Mouse (Mus musculus) layer of hippocampus, adult 18-20 months (tissue): ENCODE measurements around the gene Plekhh1. TPM values are rescaled to one million over a fixed set of nuclear protein-coding genes. Genes with fewer than 3 reads are reported as not detected.

Source experiments
- DNase-seq, 2 experiments: peaks; one replicate each; pipeline ENCODE4 v3.0.0; 2022; ENCODE audit warnings: low spot score in 2 of 2
- total RNA-seq, 2 experiments: library from RNA; stranded (reverse); gene quantifications; 2 replicates each; pipeline ENCODE4 v1.2.3; 2021

Plekhh1 gene
- total RNA-seq, 2 experiments from 2014 or later, result 19.1 to 20.1 TPM

DNA sequence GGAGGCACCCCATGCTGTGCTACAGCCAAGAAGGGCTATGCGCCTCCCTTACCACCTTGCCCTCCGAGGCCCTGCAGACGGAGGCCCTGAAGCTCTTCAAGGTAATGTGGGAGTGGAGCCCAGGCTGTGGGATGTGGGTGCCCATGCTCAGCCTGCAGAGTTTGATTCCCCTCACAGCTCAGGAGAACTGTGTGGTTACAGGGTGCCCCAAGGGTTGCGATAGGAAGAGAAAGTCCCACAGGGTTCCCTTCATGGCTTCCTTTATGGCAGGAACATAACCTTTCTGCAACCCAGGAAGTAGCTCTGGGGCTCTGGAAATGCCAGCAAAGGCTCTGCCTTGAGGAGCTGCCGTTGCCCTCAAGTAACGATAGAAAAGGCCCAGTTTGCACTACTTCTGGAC is 41.0 kb downstream of the Plekhh1 start:
- no peak for DNase-seq

DNA sequence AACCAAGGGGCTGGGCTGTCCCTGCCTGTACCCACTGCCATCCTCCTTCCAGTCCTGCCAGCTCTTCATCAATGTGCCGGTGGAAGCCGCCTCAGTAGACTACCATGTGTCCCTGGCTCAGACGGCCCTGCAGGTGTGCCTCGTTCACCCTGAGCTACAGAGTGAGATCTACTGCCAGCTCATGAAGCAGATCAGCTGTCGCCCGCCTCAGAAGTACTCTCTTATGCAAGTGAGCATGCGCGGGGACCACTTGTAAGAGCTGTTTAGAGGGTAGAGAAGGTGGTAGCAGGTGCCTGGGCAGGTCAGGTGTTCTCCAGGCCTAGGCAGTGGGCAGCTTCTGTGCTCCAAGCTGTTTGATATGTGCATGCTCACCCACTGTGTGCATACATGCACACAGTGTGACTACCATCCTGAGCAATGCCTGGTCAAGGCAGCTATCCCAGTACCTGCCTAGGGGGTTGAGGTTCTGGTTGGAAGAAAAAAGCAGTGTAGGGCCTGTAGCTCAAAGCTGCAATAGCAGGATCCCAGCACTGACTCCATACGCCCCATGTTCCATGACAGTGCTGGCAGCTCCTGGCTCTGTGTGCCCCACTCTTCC is 41.9 kb downstream of the Plekhh1 start:
- DNase-seq, result no peak

DNA sequence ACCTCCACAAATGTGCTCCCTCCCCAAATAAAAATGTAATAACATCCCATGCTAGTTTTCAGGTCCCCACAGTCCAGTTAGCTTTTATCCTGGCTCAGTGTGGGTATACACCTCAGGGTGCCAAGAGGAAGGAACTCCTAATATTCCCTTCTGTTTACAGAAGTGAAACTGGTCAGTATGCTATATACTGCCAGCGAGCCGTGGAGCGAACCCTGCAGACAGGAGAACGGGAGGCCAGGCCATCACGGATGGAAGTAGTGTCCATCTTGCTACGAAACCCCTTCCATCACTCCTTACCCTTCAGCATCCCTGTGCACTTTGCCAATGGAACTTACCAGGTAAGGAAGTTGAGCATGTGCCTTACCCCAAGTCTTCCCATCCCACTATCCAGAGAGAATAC is 43.6 kb downstream of the Plekhh1 start:
- no peak for DNase-seq

DNA sequence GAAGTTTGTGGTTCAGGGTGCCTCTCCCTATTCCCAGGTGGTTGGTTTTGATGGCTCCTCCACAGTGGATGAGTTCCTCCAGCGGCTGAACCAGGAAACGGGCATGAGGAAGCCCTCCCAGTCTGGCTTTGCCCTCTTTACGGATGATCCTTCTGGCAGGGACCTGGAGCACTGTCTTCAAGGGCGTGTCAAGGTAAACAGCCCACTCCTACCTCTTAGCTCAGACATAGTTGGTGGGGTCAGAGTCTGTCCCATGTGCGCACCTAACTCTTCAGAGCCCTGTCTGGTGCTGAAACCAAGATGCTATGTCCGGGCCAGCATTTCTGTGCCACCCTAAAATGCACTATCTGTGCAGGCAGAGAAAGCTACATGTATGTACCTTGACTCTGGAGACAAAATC is 44.4 kb downstream of the Plekhh1 start:
- no peak for DNase-seq

DNA sequence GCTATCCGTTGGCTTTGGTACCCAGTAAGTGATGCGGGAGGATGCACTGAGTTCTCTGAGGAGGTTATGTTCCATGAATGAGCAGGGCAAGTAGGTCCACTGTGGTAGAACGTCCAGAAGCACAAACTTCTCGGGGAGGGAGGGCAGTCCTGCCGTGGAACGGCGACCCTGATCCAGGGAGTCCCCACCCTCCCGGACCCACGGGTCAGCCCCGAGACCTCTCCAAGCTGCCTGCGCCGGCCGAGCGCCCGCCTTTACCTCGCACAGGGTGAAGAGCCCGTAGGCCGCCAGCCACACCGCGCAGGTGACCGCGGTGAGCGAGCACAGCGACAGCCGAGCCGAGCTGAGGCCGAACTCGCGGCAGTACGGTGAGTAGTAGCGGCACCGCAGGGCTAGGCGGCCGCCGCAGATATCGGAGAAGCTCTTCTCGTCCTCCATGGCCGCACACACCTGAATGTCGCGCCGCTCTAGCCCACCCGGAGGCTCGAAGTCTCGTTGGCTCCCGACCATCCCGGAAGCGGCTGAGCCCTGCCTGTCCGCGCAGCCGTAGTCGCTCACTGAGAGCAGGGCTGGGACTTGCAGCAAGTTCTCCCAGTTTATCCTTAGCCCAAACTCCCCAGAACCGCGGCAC is 60.3 kb downstream of the Plekhh1 start, which contains the start of gene Pigh:
TSS of gene Pigh (minus strand) at position 470 of the 631 bp plus-strand sequence.
- DNase-seq, result peak; percentile 82 to 88

DNA sequence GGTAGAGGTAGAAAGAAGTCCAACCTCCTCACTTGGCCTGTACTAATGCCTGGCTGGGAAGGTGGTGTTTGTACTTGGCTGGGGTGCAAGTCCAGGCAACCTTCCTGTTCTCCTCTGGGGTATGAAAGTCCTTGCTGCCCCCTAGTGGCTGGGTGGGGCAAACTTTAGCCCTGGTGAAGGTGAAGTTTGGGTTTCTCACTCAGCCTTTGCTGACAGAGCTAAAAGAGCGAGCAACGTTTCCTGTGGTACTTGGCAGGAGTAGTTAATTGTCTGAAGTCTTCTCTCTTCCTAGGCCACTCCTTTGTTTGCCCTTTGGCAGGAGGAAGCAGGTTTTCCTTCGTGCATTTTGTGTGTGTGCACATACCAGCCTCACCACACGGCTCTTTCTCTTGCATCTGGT is 63.6 kb downstream of the Plekhh1 start:
- peak; percentile 9 to 61 for DNase-seq

DNA sequence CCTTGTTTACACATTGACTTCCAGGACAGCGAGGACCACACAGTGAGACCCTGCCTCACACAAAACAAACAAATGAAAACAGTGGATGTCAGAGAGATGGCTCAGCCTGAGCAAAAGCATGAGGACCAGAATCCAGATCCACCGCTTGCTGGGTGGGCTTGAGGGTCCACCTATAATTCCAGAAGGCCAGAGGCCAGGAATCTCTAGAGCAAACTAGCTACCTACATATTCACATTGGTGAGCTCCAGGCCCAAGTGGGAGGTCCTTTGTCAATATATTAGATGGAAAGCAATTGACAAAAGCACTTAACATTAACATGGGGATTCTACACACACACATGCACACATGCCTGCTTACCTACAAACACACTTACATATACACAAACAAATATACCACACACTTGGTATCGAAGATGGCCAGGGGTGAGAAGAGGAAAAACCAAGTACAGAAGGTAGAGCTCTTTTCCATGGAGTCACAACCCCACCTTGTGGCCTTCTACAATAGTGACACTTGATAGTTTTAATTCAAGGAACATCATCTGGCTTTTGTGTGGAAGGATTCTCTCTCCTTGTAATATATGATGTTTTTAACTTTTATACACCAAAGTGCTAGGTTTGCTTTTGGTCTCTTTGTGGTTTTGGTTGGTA is 68.3 kb downstream of the Plekhh1 start:
- DNase-seq, result peak in 1 of 2 experiments; percentile 47

DNA sequence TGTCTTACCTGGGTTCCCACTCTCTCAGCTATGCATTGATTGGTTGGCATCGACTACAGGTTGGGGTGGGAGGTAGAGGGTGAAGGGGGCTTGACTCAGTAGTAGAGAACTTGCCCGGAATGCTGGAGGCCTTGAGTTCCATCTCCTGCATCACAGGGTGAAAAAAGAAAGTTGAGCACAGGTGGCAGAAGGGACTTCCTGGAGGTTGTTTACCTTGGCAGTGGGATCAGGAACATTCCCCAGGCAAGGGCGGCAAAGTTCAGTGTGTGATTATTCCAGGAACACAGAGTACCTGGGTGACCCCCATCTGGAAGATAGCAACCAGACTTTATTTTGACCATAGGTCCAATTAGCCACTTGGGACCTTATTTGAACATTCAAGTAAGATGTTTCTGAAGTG is 74.8 kb downstream of the Plekhh1 start:
- no peak for DNase-seq

DNA sequence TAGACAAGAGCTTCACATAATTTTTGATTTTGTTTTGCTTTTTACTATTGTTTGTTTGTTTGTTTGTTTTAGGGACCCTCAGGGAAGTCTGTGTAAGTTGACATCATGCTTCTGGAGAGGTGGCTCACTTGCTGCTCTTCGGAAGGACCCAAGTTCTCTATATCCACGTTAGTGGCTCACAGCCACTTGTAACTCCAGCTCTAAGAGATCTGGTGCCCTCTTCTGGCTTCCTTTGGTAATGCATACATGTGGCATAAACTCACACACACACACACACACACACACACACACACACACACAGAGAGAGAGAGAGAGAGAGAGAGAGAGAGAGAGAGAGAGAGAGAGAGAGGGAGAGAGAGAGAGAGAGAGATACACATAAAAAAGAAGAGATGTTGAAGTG is 75.6 kb downstream of the Plekhh1 start:
- DNase-seq, result no peak

DNA sequence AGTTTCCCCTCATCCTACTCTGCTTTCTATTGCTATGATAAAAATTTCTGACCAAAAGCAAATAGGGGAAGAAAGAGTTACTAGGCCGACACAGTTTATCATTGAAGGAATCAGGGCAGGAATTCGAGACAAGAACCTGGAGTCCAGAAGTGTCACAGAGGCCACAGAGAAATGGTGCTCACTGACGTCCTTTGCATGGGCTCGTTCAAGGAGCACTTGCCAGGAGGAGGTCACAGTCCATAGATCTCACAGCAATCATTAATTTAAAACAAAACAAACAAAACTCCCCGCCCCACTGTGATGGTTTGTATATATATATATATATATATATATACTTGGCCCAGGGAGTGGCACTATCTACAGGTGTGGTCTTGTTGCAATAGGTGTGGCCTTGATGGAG is 76.3 kb downstream of the Plekhh1 start:
- DNase-seq, result no peak

DNA sequence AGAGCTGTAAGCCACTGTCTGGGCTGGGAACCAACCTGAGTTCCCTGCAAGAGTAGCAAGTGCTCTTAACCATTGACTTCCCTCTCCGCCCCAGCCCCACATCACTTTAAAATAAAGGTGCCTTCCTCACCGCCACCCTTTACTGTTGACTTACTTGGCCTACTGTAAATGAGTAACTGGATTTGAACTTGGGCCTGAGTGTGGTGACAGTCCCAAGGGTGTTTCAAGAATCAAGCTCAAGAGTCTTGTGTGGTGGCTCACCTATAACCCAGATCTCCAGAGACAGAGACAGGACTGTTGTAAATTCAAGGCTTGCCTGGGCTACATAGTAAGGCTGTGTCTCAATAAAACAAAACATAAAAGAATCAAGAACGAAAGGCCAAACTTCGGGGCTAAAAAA is 90.0 kb downstream of the Plekhh1 start:
- no peak for DNase-seq

DNA sequence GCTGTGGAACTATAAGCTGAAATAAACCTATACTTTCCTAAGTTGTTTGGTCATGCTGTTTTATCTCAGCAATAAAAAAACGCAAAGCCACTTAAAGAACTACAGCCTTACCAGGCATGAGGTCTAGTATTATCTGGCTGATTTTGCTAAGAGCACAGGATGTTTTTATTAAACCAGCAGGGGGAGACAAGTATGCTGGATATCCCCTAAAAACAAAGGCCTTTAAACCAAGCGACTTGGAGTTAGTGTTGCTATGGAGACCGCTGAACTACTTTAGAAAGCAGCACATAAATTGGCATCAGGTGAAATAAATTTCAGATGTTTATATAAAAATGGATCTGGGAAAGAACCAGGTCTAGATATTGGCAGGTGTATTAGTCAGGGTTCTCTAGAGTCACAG is 93.9 kb downstream of the Plekhh1 start:
- DNase-seq, result peak in 1 of 2 experiments; percentile 36

DNA sequence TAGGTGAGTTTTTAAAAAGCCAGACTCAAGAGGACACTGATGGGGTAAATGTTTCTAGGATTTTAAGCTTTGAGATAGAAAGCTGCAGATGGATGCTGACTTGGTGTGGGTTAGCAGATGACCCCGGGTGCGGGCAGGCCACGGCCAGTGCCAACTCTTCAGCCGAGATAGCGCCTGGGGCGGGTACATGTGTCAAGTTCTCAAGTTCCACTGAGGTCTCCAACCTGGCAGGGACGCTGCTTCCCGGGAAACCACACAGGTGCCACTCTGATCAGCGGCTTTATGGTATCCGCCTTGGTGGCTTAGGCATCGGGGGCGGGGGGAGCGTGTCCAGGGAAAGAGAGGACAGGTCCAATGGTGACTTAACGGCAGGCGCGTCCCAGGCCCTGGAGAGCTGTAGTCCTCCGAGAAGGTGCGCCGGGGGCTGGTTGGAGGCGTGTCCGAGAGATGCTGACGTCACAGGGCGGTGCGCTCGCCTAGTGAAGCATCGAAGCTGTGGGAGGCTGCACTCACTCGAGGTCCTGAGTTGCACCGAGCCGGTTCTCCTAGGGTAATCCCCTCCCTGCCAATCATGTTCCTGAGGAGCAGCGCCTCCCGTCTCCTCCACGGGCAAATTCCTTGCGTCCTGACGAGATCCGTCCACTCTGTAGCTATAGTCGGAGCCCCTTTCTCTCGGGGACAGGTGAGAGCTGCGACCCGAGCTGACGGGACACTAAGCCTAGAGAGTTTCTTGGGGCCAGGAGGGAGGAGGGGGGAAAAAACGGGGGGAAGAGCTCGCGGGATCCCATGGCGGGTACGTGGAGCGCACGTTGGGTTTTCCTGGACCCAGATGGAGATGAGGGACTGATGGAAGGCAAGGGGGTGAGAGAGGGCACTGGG is 101.6 kb downstream of the Plekhh1 start, which contains the start of gene Arg2:
TSS of gene Arg2 (plus strand) at position 479 of the 879 bp plus-strand sequence.
- peak; percentile 22 to 71 for DNase-seq

Other genes starting within 250 kb of the Plekhh1 start
- gene Atp6v1d, start 167.5 kb upstream of the Plekhh1 start, total RNA-seq, result 100 to 1,000 TPM; 255 to 270 TPM
- 10 to 100 TPM; 49.4 to 52.2 TPM for gene Eif2s1, start 167.3 kb upstream of the Plekhh1 start, total RNA-seq
- under 1 TPM; 0.27 to 0.33 TPM for gene Plek2, start 122.2 kb upstream of the Plekhh1 start, total RNA-seq
- gene Tmem229b, start 21.5 kb upstream of the Plekhh1 start, total RNA-seq, result 10 to 100 TPM; 26.4 to 26.5 TPM
- 10 to 100 TPM in 1 of 2 experiments, 1 to 10 TPM in 1; 8.7 to 10.2 TPM for gene Pigh, start 60.5 kb downstream of the Plekhh1 start, total RNA-seq
- 1 to 10 TPM; 2.9 to 3.2 TPM for gene Arg2, start 101.6 kb downstream of the Plekhh1 start, total RNA-seq
- gene Vti1b, start 143.5 kb downstream of the Plekhh1 start, total RNA-seq, result 100 to 1,000 TPM; 181 to 184 TPM
- gene Rdh11, start 163.1 kb downstream of the Plekhh1 start, total RNA-seq, result 10 to 100 TPM; 19.9 to 20.5 TPM
- 1 to 10 TPM; 3.2 to 5.0 TPM for gene Rdh12, start 179.8 kb downstream of the Plekhh1 start, total RNA-seq